Mouse (Mus musculus) CH12.LX (cell line): ENCODE data around the gene Necab3. TPM values are rescaled to one million over a fixed set of nuclear protein-coding genes. Genes with fewer than 3 reads are reported as not detected.

Experiments used
- DNase-seq: peaks from one replicate; pipeline ENCODE4 v3.0.0-alpha.2; 2013; ENCODE audit errors: extremely low read depth
- H3K27ac ChIP-seq: 2 replicates; pipeline ENCODE4 v1.5.1; 2012; ENCODE audit warnings: low read depth, mild to moderate bottlenecking, control low read depth, moderate library complexity; ENCODE audit not compliant: insufficient read depth
- H3K27me3 ChIP-seq: replicated peaks from 2 replicates; pipeline ENCODE3; 2012; ENCODE audit warnings: inconsistent platforms
- H3K36me3 ChIP-seq, 2 experiments: replicated peaks in 1 of 2; 2 replicates each; pipeline versions ENCODE3 to v1.6.1; 2012; ENCODE audit warnings: inconsistent platforms in 1 of 2, low read length in 1 of 2, mild to moderate bottlenecking in 1 of 2, mixed read lengths in 1 of 2, moderate library complexity in 1 of 2; ENCODE audit not compliant: control insufficient read depth in 1 of 2, insufficient read depth in 1 of 2
- H3K4me1 ChIP-seq, 2 experiments: 2 replicates each; pipeline ENCODE4 v1.6.1; 2012; ENCODE audit warnings: inconsistent platforms in 1 of 2, moderate library complexity in 1 of 2; ENCODE audit not compliant: insufficient read depth in 2 of 2, control insufficient read depth in 1 of 2
- H3K4me2 ChIP-seq: 2 replicates; pipeline ENCODE4 v1.6.1; 2012; ENCODE audit warnings: low read depth, mild to moderate bottlenecking, control low read depth; ENCODE audit not compliant: poor library complexity, insufficient read depth, severe bottlenecking
- H3K4me3 ChIP-seq, 3 experiments: fragments of 150-350 bp in 1 of 3; sonication (generic) in 1 of 3; replicated peaks in 1 of 3; 2 replicates each; pipeline versions ENCODE3 to v1.5.1; 2011 to 2012; ENCODE audit warnings: low read depth in 2 of 3, low read length in 2 of 3, mild to moderate bottlenecking in 2 of 3, moderate library complexity in 2 of 3, control low read depth in 1 of 3, improper control_type of control experiment in 1 of 3, inconsistent platforms in 1 of 3, mixed read lengths in 1 of 3; ENCODE audit not compliant: poor library complexity in 1 of 3
- H3K79me2 ChIP-seq: replicated peaks from 2 replicates; pipeline ENCODE4 v1.6.1; 2012; ENCODE audit warnings: mild to moderate bottlenecking, moderate library complexity; ENCODE audit not compliant: control insufficient read depth, poor library complexity, insufficient read depth, severe bottlenecking; ENCODE audit errors: extremely low read depth
- H3K9ac ChIP-seq: 2 replicates; pipeline ENCODE4 v1.6.1; 2012; ENCODE audit warnings: low read depth, mild to moderate bottlenecking, control low read depth, moderate library complexity; ENCODE audit not compliant: insufficient read depth
- H3K9me3 ChIP-seq: replicated peaks from 2 replicates; pipeline ENCODE3; 2012; ENCODE audit warnings: low read length, inconsistent platforms, mixed read lengths
- CTCF ChIP-seq, 2 experiments: IDR thresholded peaks in 1 of 2; conservative IDR thresholded peaks in 1 of 2; 2 replicates each; pipeline ENCODE4 v1.5.1; 2011 to 2012; ENCODE audit warnings: low read depth in 2 of 2, low read length in 2 of 2, improper control_type of control experiment in 1 of 2, inconsistent platforms in 1 of 2, mild to moderate bottlenecking in 1 of 2, moderate library complexity in 1 of 2
- ETS1 ChIP-seq: conservative IDR thresholded peaks from 2 replicates; pipeline ENCODE4 v1.6.1; 2012; ENCODE audit warnings: low read depth, mild to moderate bottlenecking, inconsistent platforms, low read length, improper control_type of control experiment, moderate library complexity
- JUND ChIP-seq: conservative IDR thresholded peaks from 2 replicates; pipeline ENCODE4 v1.6.1; 2011; ENCODE audit warnings: low read depth, low read length, improper control_type of control experiment
- KAT2A ChIP-seq: IDR thresholded peaks from 2 replicates; pipeline ENCODE4 v1.6.1; 2012; ENCODE audit warnings: low read length, improper control_type of control experiment, inconsistent platforms; ENCODE audit not compliant: insufficient replicate concordance
- MYC ChIP-seq: IDR thresholded peaks from 2 replicates; pipeline ENCODE4 v1.6.1; 2011; ENCODE audit warnings: low read depth, mild to moderate bottlenecking, improper control_type of control experiment, low read length
- NELFE ChIP-seq: IDR thresholded peaks from 2 replicates; pipeline ENCODE4 v1.6.1; 2011; ENCODE audit warnings: low read depth, low read length, improper control_type of control experiment
- PAX5 ChIP-seq: IDR thresholded peaks from 2 replicates; pipeline ENCODE4 v1.6.1; 2012; ENCODE audit warnings: low read length, inconsistent platforms, mixed read lengths
- SIN3A ChIP-seq: IDR thresholded peaks from 2 replicates; pipeline ENCODE4 v1.6.1; 2012; ENCODE audit warnings: low read length, improper control_type of control experiment, inconsistent platforms
- SMC3 ChIP-seq: IDR thresholded peaks from 2 replicates; pipeline ENCODE4 v1.6.1; 2011; ENCODE audit warnings: low read depth, low read length, improper control_type of control experiment
- TBP ChIP-seq: conservative IDR thresholded peaks from 2 replicates; pipeline ENCODE4 v1.6.1; 2011; ENCODE audit warnings: low read depth, low read length, improper control_type of control experiment
- USF1 ChIP-seq: IDR thresholded peaks from 2 replicates; pipeline ENCODE4 v1.6.1; 2014; ENCODE audit warnings: low read depth, mild to moderate bottlenecking, inconsistent platforms, low read length, improper control_type of control experiment
- USF2 ChIP-seq: conservative IDR thresholded peaks from 2 replicates; pipeline ENCODE4 v1.6.1; 2011; ENCODE audit warnings: low read depth, low read length, improper control_type of control experiment
- ZKSCAN1 ChIP-seq: IDR thresholded peaks from 2 replicates; pipeline ENCODE4 v1.6.1; 2012; ENCODE audit warnings: low read depth, inconsistent platforms, low read length, improper control_type of control experiment, borderline replicate concordance
- ZNF384 ChIP-seq: IDR thresholded peaks from 2 replicates; pipeline ENCODE4 v1.6.1; 2012; ENCODE audit warnings: low read depth, low read length, improper control_type of control experiment, inconsistent platforms
- dilution Hi-C: fragments of 300-500 bp; cut with MboI; formaldehyde crosslinking; loops from 2 replicates; pipeline ENCODE4 v1.14.3; 2020; ENCODE audit warnings: low sequenced_read_pairs; ENCODE audit not compliant: extremely low pct_unique_long_range_greater_than_20kb, extremely low pct_ligation_motif_present
- in situ Hi-C: fragments of 300-500 bp; cut with MboI; formaldehyde crosslinking; loops from 3 replicates; pipeline ENCODE4 v1.14.3; 2019; ENCODE audit warnings: low sequenced_read_pairs, low pct_ligation_motif_present, low pct_unique_long_range_greater_than_20kb, mixed read lengths
- polyA plus RNA-seq: library from polyadenylated mRNA; unstranded; fragments of >175 nt; gene quantifications from 2 replicates; pipeline ENCODE4 v1.2.1, GENCODE M21; 2012; ENCODE audit warnings: low read depth; ENCODE audit not compliant: insufficient read length
- total RNA-seq, 2 experiments: library from RNA; depleted of rRNA; stranded (reverse); fragments of 300-350 nt in 1 of 2; fragments of >200 nt in 1 of 2; gene quantifications; 2 replicates each; pipeline ENCODE4 v1.2.3; 2012 to 2014

The Necab3 gene
- total and polyA plus RNA-seq, 3 experiments, result 0.87 to 2.8 (median 1.6) TPM

GRCm38 (mm10) chr2:154569071-154569748 lies 10.5 kb upstream of the Necab3 start (continued):
- TF ChIP-seq PAX5, result no peak

- H3K27me3 ChIP-seq, result no peaks in the 10 kb centered on the region
- TF ChIP-seq SMC3 (no peak), ETS1 (no peak), SIN3A (no peak), PAX5 (no peak), KAT2A (no peak), JUND (no peak), USF2 (no peak), NELFE (no peak), MYC (no peak), TBP (no peak), ZNF384 (no peak), CTCF (conservative IDR thresholded peaks at IDR 0.05 in 1 of 2, IDR thresholded peaks at IDR 0.05 in 1 of 2; ENCODE audit: low read depth in 2 of 2, low read length in 2 of 2) (no peak), USF1 (no peak)
- TF ChIP-seq, all 38 proteins: peak for 0
- H3K9ac ChIP-seq, result peak overlapping the region; percentile 64
- H3K79me2 ChIP-seq, result peaks cover 22% of the 10 kb centered on the region
- dilution Hi-C loops, result no loop called here
- peak overlapping the region; percentile 74 to 95 (median 75) for H3K4me3 ChIP-seq
- peaks cover 10 to 32% of the 10 kb centered on the region in 2 experiments for H3K36me3 ChIP-seq
- peaks cover 3 to 44% of the 10 kb centered on the region in 2 experiments for H3K4me1 ChIP-seq
- H3K4me2 ChIP-seq, result peak overlapping the region; percentile 88
- DNase-seq, result no peak
- in situ Hi-C loops, result no loop called here
- H3K9me3 ChIP-seq, result no peaks in the 10 kb centered on the region
- H3K27ac ChIP-seq, result peak overlapping the region; percentile 3; the same call in 1 of the 2 replicates
Observed at GRCm38 (mm10) chr2:154568329-154569070, 9.8 kb upstream of the Necab3 start.

- DNase-seq, result no peak
- in situ Hi-C loops (no loop called here), dilution Hi-C loops (no loop called here)
- Histone ChIP-seq H3K9ac (peak overlapping the region; percentile 64), H3K27ac (no peak overlapping the region), H3K4me3 (peak overlapping the region; percentile 74 to 95 (median 75)), H3K36me3 (peaks cover 16 to 39% of the 10 kb centered on the region in 2 experiments), H3K4me1 (peaks cover 3 to 44% of the 10 kb centered on the region in 2 experiments), H3K79me2 (peaks cover 22% of the 10 kb centered on the region), H3K27me3 (no peaks in the 10 kb centered on the region), H3K4me2 (peak overlapping the region; percentile 88), H3K9me3 (no peaks in the 10 kb centered on the region)
- TF ChIP-seq ZKSCAN1, result no peak
Observed at GRCm38 (mm10) chr2:154567766-154568165, 9.1 kb upstream of the Necab3 start.
